Mouse (Mus musculus): ENCODE data around the gene Atrn.

Gene Atrn

DNA sequence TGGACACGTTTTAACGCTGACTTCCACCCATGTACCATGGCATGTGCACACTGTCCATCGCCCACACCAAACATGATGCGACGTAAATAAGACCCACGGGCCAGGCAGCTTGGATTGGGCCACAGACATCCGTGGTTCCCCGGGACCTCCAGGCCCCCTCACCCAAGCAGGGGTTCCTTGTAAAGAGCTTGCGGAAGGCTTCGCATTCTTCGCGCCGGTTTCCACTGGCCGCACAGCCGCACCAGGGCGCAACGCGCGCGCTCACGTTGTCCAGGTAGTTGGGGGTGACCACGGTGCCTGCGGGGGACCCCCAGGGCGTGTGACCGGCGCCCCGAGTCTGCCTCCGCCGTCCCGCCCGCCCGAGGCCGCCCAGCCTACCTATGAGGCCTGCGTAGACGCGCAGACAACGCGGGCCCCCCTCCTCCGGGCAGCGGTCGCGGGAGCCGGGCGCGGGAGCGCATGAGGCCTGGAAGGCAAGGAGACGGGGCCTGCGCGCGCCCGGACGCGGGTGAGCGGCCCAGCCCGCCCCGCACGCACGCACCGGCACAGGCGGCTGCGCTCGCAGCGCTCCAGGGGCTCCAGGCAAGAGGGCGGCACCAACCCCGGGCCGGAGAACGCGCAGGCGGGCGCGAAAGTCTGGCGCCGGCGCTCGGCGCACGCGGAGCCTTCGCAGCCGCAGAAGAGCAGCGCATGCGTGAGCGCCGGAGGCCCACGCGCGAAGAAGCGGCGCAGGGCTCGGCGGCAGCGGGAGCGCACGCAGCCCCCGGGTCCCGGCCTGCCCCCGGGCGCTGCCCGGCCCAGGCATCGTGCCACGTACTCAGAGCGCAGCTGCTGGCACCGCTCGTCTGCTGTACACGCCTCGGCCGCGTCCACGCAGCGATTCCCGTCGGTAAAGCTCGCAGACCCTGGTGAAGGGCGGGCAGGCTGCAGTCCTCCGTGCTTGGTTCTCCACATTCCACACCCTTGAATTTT lies 134.8 kb downstream of the Atrn start:
- peak; percentile 67 for DNase-seq

DNA sequence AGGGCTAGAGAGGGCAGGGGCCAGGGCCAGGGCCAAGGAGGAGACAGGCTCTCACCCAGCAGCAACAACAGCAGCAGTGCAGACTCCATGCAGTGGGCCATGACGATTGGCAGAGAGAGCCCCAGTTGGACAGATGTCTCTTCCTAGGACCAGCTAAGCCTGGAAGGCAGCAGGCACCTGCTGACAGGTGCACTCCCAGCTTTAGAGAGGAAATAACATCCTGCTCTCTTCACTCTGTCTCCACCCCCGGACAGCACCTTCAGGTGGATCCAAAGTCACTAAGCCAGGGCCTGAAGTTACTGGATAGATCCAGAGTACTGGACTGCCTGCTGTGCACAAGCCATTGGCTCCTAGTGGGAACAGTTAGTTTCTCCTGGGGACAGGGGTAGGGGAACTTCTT lies 136.7 kb downstream of the Atrn start, which contains the start of gene Gfra4:
Gfra4 (minus strand) TSS at position 101 of the 400 bp plus-strand sequence.
- DNase-seq, result no peak

DNA sequence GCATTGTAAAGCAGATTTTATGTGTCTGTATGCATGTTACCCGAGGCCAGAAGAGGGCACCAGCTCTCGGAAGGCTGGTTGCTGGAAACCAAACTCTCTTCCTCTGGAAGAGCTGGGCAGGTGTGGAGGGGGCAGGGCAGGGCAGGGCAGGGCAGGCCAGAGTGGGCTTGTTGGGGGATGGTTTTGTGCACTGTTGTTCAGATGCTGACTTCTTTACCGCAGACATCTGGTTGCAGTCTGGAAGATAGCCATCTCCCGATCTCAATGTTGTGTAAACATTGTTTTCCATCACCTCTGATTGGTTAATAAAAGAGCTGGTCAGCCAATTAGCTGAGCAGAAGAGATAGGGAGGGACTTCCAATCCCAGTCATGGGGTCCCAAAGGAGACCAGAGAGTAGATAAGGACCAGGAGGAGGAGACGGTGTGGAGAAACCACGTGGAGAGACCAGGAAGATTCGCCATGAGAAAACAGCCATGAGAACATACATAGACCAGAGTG lies 138.1 kb downstream of the Atrn start:
- DNase-seq, result no peak

DNA sequence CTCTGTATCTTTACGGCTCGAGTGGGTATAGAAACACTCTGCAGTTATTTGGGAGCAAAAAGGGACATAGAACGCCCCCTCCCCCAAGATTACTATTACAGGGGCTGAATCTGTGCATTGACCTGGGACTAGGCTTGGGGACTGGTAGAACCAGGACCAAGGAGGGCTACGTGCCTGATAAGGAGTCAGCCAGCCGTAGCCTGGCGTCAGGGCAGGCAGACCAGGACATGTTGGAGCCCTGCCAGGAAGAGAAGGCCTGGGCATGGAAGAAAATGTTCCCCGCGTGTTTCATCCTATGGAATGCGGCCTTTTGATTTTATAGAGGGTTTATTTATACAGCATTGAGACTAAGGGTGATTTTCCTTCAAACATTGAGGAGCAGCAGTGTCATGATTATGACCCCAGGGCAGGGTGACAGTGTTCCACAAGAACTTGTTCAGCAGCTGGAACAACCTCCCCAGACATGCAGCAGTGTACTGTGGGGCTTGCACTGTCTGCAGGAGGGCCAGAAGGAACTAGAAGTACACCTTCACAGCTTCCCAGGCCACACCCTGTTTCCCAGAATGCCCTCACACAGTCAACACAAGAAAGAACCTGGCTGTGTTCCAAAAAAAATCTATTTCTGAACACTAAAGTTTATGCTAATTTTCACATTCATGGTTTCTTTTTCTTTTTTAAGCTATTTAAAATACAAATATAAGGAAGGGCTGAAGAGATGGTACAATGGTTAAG lies 138.9 kb downstream of the Atrn start:
- DNase-seq, result no peak

DNA sequence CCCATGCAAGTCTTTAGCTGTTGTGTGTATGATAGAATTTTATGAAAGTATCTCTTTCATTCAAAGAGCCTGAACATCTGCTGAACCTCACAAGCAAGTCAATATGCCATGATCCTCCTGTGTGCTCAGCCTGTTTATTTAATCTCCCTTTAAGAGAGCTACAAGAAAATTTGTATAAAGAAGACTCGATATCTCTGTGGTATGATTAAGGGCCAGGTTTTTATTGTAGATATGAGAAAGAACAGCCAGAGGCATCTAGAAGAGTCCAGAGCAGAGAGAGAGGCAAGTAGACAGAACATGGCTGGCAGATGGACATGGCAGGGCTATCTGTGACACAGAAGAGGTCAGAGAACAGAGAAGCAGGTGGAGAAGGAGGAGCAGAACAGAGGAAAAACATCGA lies 139.7 kb downstream of the Atrn start:
- DNase-seq, result no peak

DNA sequence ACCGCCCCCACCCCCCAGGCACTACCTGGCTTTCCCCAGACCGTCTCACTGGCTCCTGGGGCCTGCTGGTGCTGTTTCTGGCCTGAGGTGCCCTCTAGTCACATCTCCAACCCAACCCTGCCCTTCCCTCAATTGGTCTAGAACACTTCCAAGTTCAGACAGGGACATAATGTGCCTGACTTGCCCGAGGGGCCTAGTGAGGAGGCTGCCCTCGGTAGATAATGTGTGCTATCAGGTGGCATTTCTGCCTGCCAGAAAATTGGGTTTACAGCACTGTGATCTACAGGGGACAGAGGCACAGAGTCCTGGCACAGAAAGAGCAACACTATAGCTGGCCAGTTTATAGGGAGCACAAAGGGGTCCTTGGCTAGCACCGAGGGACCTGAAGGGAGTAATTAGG lies 145.7 kb downstream of the Atrn start:
- no peak for DNase-seq

DNA sequence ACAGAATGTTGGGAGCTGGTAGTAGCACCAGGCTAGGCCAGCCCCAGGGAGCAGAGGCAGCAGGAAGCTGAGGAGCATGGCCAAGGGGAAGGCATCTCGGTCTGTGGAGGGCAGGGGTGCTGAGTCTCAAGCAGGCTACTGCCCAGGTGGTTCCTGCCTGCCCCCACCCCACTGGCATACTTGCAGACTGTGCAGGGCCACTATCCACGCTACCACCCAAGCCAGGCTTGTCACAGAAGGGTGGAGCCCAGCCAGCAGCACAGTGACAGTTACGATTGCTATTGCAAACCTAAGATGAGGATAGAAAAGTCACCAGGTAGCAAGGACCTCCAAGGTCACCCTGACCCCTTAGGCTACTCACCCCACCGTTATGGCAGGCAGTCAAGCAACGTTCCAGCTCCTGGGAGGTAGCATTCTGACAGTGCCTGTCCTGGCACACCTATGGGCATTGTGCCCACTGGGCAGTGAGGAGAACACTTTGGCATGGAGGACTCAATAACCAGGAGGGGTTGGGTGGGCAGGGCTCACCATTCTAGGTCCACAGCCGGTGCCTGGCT lies 146.6 kb downstream of the Atrn start:
- no peak for DNase-seq

DNA sequence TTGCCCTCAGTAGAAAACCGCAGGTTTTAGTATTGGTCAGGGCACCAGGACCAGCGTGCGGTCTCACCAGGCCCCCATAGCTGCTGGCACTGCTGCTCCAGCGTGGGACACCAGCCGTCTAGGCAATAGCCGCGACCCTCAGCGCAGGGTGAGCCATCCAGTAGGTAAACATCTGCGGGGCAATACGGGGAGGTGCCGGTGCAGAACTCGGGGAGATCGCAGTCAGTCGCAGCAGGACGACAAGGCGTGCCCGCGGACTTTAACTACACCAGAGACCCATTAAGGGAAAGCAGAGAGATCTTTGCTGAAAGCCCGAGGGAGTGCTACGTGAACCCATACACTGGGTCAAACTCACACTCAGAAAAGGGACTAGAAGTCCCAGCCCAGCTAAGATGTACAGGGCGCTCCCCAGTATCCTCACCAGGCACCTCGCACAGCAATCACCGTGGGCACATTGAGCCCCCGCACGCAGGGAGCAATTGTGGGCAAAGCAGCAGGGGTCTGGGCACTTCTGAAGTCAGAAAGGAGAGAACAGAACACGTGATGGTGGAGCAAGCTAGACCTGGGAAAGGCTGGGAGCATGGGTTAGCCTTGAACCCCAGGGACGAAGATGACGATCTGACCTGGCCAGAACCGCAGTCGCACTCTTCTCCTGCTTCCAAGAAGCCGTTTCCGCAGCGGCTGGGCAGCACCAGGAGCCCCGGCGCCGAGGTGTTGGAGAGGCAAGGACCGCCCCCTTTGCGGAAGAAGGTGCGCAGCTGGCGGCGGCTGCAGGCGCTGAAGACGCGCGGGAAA lies 147.8 kb downstream of the Atrn start:
- no peak for DNase-seq

DNA sequence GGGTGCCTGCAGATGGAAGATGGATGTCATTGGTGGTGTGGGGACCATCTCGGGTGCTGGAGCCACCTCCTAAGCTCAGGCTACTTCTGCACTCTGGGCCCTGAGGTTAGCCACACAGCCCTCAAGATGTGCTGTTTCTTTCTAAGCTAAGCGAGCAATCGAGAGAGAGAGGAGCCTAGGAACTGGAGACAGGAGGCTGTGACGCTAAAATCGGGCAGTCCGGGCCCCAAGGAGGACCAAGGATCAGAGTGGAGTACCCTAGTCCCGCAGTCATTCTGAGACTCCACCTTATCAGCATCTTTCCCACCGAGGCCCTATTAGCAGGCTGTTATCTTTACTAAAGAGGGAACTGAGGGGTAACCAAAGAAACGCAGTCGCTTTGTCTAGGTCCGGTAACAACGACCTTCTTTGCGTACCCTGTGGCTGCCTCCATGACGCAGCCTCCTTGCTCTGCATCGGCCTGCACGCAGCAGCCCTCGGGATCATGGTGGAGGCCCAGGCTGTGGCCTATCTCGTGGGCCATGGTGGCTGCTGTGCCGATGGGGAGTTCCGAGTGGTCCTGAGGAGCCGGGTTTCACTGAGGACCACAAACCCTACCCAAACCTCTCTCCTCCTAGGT lies 148.5 kb downstream of the Atrn start:
- DNase-seq, result no peak

DNA sequence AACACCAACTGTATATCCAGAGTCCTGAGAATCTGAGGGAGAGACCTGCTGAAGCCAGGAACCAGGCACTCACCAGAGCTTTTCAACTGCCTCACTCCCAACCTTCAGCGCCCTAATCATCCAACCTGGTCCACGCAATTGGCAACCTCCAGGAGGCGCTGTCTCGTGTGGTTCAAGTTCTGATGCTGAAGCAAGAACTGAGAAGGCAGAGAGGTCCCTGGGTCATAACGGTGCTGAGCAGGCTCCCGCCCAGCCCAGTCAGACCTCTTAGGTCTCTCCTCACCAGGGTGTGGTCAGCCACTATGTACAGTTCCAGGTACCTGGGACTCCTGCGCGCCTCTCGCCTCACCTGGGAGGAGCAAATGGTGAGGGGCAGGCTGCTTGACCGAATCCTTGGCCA lies 149.3 kb downstream of the Atrn start:
- no peak for DNase-seq

DNA sequence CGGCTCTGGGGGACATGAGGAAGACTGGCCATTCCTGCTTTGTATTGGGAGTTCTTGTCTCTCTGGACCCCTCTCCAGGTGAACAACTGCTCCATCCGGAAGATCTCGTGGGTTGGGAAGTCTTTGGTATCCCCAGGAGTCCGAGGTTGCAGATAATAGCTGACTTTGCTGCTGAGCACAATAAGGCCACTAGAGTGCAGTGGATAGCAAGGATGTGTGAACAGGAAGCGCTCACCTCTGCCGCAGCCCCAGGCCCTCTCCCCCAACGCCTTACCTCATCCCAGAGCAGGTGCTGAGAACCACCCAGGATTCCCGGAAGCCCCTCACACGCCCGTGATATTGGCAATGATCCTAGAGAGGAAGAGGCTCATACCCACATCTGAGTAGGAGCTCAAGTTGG lies 149.9 kb downstream of the Atrn start:
- DNase-seq, result no peak

DNA sequence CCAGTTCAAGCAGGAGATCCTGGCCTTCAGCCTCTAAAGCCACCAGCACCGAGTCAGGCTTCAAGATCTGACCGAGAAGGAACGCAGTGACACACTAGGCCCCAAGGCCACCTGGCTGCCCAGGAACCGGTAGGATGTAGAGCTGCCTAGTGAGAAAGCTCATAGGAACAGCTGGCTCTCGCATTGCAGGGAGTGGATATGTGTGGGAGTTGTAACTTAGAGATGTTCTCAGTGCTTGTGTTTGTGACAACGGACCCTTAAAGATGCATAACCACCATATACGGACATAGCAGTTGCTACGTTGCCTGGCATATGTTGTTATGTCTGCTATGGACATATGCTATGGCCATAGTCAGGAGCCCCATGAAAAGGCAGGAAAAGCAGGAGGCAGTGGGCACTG lies 152.4 kb downstream of the Atrn start:
- no peak for DNase-seq

DNA sequence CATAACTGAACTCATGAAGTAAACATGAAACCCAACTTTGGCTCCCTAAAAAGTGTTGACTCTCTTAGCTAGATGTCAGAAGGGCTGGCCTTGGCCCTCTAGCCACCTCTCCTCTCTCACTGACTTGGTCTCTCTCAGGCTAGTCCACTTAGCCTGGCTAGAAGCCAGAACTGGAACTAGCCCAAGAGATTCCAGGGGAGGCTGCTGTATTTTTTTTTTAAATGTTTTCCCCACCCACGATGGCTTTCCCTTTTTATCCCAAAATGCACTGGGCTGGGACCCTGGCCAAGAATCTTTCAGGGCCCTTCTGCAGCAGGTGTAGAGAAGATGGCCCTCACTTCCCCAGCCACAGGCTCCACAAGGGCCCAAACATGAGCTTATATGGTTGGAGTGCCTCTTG lies 153.1 kb downstream of the Atrn start:
- DNase-seq, result no peak

DNA sequence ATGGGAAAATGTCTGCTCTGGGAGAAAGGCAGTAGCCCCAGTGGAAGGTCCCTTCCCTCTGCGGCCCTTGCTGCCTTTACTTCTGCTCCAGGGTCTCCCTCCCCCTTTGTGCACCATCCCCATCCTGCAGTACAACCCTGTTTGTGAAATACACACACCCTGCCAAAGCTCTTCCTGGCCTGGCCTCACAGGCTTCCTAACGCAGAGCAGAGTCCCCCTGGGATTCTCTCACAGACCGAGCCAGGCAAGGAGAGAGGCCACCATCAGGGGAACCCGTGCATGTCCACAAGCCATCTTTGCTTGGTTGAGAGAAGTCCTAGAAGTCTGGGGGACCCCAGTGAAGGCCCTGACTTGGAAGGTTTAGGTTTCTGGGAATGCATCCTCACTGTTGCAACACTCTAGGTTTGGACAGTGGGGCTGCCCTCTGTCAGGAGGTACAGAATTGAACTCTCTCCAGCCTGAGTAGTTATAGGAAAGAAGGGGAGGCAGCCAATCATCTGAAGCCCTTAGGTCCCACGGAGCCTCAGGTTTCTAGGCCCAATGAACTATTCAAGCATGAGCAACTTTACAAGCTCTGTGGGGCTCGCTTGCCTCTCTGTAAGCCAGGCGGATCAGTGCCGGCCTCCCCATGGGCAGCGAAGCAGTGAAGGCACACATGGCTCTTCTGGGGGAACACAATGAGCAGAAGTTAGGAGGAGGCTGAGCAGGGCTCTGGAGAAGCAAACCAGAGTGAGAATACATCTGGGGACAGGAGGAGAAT lies 153.7 kb downstream of the Atrn start:
- no peak for DNase-seq

DNA sequence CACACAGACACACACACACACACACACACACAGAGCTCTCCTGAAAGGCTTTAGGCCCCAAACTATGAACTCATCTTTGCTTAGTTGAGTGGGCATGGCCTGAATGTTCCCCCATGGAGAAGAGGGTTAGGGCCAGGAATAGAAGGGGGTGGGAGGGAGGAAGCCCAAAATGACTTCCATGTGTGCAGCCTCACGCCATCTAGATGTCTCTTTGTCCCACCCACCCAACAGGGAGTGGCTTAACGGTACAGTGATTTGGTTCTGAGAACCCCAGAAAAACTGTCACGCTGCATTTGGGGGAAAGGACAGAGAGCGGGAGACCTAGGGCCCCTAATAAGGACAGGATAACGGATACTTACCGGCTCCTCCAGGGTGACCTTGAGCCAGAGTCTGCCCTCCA lies 154.5 kb downstream of the Atrn start:
- no peak for DNase-seq

DNA sequence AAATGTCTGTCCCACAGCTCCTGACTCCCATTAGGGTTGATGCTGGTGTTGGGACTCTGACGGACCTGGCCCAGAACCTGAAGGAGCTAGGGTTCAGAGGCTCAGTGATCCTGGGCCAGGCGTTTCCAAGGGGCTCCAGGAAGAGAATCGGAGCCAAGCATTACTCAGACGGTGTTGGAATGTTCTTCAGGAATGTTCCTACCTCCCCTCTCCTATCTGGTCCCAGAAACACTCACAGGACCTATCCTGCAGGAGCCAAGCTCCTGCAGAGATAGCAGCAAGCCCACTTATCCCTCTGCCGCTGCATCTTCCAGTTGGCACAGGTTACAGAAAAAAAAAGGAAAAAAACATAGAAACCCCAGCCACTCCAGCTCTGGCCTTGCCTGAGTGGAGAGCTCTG lies 155.3 kb downstream of the Atrn start:
- no peak for DNase-seq

DNA sequence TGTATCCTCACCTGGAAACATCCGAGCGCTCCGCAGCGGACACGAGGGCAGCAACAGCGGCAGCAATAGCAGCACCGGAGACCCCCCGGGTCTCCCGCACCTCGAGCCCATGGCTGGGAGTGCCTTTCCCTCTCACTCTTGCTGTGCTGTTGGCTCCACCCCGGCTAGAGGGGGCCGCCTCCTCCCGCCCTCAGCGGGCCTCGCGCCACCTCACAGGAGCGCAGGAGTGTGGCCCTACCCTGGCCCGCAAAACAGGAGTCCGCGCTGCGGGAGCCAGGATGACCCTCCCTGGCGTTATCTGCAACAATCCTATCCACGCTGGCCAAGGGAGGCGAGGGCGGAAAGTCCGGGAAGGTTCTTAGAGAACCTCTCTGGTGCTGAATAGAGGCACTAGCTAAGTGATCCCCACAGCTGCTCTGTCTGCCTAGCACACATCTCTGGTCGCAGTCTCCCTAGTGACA lies 157.1 kb downstream of the Atrn start, which contains the start of gene Adam33:
Adam33 (minus strand) TSS at position 411 of the 461 bp plus-strand sequence.
- DNase-seq, result no peak

DNA sequence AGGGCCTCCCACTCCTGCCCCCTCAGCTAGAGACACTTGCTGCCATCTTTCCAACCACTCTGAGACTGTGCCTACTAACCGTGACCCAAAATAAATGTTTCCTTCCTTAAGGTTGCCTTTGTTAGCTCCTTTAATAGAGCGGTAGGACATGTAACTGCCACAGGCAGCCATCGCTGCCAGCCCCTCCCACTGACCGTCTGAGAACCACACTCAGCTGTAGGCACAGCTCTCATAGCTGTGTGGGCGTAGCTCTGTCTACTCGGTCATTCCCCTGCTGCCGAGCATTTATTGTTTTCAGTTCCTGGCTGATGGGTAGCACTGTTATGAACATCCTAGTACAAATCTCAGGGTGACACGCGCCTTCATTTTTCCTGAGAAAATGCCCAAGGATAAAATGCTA lies 160.0 kb downstream of the Atrn start:
- DNase-seq, result no peak

DNA sequence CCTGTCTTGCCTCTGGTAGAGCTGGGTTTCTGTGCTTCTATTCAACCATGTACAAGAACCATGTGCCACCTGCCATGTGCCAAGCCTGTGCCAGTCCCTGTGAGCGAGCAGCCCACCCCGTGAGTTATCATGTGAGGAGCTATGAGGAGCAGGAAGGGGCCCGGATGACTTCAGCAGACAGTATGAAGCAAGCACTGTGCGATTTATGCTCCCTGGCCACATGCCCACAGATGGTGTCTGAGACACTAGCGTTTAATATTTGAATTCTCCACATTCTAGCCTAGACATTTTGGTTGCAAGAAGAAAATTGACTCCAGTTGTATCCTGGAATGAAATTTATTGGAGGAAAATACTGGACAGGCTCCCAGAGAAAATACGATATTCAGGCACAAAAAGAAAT lies 161.2 kb downstream of the Atrn start:
- no peak for DNase-seq

DNA sequence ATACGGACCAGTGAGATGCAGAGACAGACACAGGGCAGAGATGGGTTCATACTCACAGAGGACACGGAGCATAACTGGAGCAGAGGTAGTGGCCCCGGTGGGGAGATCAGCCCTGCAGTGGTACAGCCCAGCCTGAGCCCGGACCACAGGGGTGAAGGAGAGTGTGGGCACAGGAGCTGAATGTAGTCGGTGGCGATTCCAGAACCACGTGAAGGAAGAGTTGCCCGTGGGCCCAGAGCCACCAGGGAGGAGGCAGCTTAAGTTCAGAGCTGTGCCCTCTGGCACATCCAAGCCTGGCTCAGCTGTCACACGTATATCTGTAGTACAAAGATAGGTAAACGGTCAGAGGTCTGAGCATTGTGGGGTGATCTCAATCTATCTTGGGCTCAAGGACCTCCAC lies 166.2 kb downstream of the Atrn start:
- no peak for DNase-seq
